Mouse (Mus musculus): ENCODE results near the gene Stim2.

GRCm38 (mm10) chr5:54113284-54113683 is 115.0 kb downstream of the Stim2 start:
- no peak for TF ChIP-seq CTCF (IDR thresholded peaks at IDR 0.05; ENCODE audit: borderline replicate concordance, control insufficient read depth, extremely low read depth, insufficient read depth, low read length, poor library complexity)
- no peak for TF ChIP-seq POLR2A (IDR thresholded peaks at IDR 0.05; ENCODE audit: control insufficient read depth, extremely low read depth, insufficient read depth, low read length, poor library complexity)

Data from thymus, adult 2 months (tissue).